10 mouse cellular contexts compared by ENCODE assay signal in the genomic region with DNA sequence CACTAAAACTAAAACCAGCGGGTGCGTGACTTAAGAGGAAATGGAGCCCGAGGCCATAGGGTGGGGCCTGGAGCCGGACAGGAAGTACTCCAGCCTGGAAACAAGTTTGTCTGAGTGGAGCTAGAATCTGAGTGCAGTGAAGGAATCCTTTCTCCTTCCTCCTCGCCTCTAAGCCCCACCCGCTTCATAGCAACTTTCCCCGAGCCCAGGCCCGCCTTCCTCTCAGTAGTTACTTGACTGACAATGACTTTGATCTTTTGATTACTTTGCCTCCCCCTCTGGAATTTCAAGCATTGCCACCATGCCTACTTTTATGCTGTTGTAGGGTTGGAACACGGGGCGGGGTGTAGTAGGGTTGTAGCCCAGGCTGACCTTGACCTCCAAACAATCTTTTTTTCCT. TPM values are rescaled to one million over a fixed set of nuclear protein-coding genes. Genes with fewer than 3 reads are reported as not detected.
A peak's percentile ranks its signal among the peaks of the same experiment; 100 is the strongest.
DNase-seq lines count a peak whose midpoint lies in the region; ATAC-seq lines count a peak whose summit lies in the region.
"Had no signal": no experiment of that assay in that cellular context is flagged by ENCODE, and none has a peak within 500 bp of the region (broad histone marks: within the 10 kb centered on the region; RNA-seq: fewer than 3 reads in every experiment).

No protein-coding gene starts in this region.

- no peaks in the 10 kb centered on the region for H3K36me3 ChIP-seq in heart, embryonic 14.5 days (ENCODE audit: control insufficient read depth, insufficient read depth, low read length)
- H3K36me3 ChIP-seq in limb, embryonic 10.5 days: no peaks in the 10 kb centered on the region
- H3K36me3 ChIP-seq: neural tube, embryonic 12.5 days had no signal

- H3K9me3 ChIP-seq in heart, embryonic 14.5 days (ENCODE audit: control insufficient read depth, low read length): no peaks in the 10 kb centered on the region
- no peaks in the 10 kb centered on the region for H3K9me3 ChIP-seq in limb, embryonic 10.5 days (replicated peaks)
- H3K9me3 ChIP-seq: neural tube, embryonic 12.5 days had no signal

- H3K4me1 ChIP-seq in heart, embryonic 14.5 days (ENCODE audit: control insufficient read depth in 2 of 2, insufficient read depth in 2 of 2, low read length in 2 of 2): peaks cover 0 to 4% of the 10 kb centered on the region in 2 experiments; a peak in 1 of 4 replicates
- H3K4me1 ChIP-seq in limb, embryonic 10.5 days: peaks cover 8% of the 10 kb centered on the region
- H3K4me1 ChIP-seq: neural tube, embryonic 12.5 days had no signal

- H3K4me3 ChIP-seq in heart, embryonic 14.5 days (ENCODE audit: control insufficient read depth in 1 of 2, insufficient read depth in 1 of 2, low read depth in 1 of 2, low read length in 2 of 2): no peak overlapping the region
- no peak overlapping the region for H3K4me3 ChIP-seq in limb, embryonic 10.5 days
- H3K4me3 ChIP-seq: neural tube, embryonic 12.5 days had no signal

- no peak for ATAC-seq in heart, embryonic 14.5 days (ENCODE audit: insufficient number of reproducible peaks, insufficient read depth, low FRiP score, low read depth)
- ATAC-seq: Patski had no signal

- H3K27me3 ChIP-seq in heart, embryonic 14.5 days (ENCODE audit: control insufficient read depth, insufficient read depth, low read length): no peaks in the 10 kb centered on the region
- no peaks in the 10 kb centered on the region for H3K27me3 ChIP-seq in limb, embryonic 10.5 days (ENCODE audit: low read depth, poor library complexity, severe bottlenecking)
- H3K27me3 ChIP-seq: neural tube, embryonic 12.5 days; Patski had no signal

- H3K27ac ChIP-seq in heart, embryonic 14.5 days (replicated peaks in 1 of 2; ENCODE audit: control insufficient read depth in 1 of 2, insufficient read depth in 1 of 2, low read depth in 2 of 2, low read length in 2 of 2): no peak overlapping the region
- H3K27ac ChIP-seq in limb, embryonic 10.5 days: peak overlapping the region; percentile 47; the same call in 1 of the 2 replicates
- H3K27ac ChIP-seq: neural tube, embryonic 12.5 days had no signal

- H3K4me2 ChIP-seq in heart, embryonic 14.5 days (ENCODE audit: low read length): peak overlapping the region; percentile 16; the same call in 1 of the 2 replicates
- H3K4me2 ChIP-seq: neural tube, embryonic 12.5 days had no signal

- H3K9ac ChIP-seq in heart, embryonic 14.5 days (ENCODE audit: low read length): no peak overlapping the region
- H3K9ac ChIP-seq: neural tube, embryonic 12.5 days had no signal

- WGBS in heart, embryonic 14.5 days: 31% methylated on average over 10 of the region's 10 CpGs
- WGBS in limb, embryonic 10.5 days: 44% methylated on average over 10 of the region's 10 CpGs

- DNase-seq in urinary bladder, postnatal 14 days (ENCODE audit: low spot score): peak; percentile 36
- DNase-seq in urinary bladder, postnatal 10 days (ENCODE audit: low spot score): no peak
- peak; percentile 36 for DNase-seq in limb, embryonic 10.5 days (ENCODE audit: low spot score)
- DNase-seq in retina, embryonic 14.5 days (ENCODE audit: low spot score): no peak
- no peak for DNase-seq in T-cell, adult 2 months (ENCODE audit: low spot score)
- no peak for DNase-seq in natural killer cell, adult 2 months (ENCODE audit: low spot score in 2 of 2)
- no peak for DNase-seq in cerebellum, adult 9-10 months

RNA-seq across cellular contexts. Expression of a gene that starts 21.0 kb away (rescaled TPM):
- 30.0 and 34.0 TPM in 2 replicates for polyA plus RNA-seq in heart, embryonic 14.5 days (2014; fragmentation: Nextera tagmentation; extraction: Ambion mirVana)
- polyA plus RNA-seq in limb, embryonic 10.5 days (2016; fragmentation: Nextera tagmentation; extraction: Ambion mirVana): 99.2 and 99.6 TPM in 2 replicates

Comparison
In these comparisons a context has a peak if more than half of its experiments do, and no peak if none do; other contexts are left out.
1. DNase-seq: peak in urinary bladder, postnatal 14 days (single experiment) and limb, embryonic 10.5 days (single experiment); none in urinary bladder, postnatal 10 days (single experiment), retina, embryonic 14.5 days (single experiment), T-cell, adult 2 months (single experiment), natural killer cell, adult 2 months (0 of 2) and cerebellum, adult 9-10 months (single experiment).